Mouse (Mus musculus) thymus, adult 2 months (tissue): ENCODE data around the gene Upk1a.

Experiments used
- CTCF ChIP-seq: fragments of 200-500 bp; IDR thresholded peaks from 2 replicates; pipeline ENCODE4 v1.5.1; 2012; ENCODE audit warnings: mild to moderate bottlenecking, control low read depth, low read length, moderate library complexity, borderline replicate concordance; ENCODE audit not compliant: control insufficient read depth, poor library complexity, insufficient read depth; ENCODE audit errors: extremely low read depth
- POLR2A ChIP-seq: fragments of 200-500 bp; IDR thresholded peaks from 2 replicates; pipeline ENCODE4 v1.6.1; 2012; ENCODE audit warnings: mild to moderate bottlenecking, low read length, control low read depth, moderate library complexity; ENCODE audit not compliant: control insufficient read depth, poor library complexity, insufficient read depth; ENCODE audit errors: extremely low read depth

DNA sequence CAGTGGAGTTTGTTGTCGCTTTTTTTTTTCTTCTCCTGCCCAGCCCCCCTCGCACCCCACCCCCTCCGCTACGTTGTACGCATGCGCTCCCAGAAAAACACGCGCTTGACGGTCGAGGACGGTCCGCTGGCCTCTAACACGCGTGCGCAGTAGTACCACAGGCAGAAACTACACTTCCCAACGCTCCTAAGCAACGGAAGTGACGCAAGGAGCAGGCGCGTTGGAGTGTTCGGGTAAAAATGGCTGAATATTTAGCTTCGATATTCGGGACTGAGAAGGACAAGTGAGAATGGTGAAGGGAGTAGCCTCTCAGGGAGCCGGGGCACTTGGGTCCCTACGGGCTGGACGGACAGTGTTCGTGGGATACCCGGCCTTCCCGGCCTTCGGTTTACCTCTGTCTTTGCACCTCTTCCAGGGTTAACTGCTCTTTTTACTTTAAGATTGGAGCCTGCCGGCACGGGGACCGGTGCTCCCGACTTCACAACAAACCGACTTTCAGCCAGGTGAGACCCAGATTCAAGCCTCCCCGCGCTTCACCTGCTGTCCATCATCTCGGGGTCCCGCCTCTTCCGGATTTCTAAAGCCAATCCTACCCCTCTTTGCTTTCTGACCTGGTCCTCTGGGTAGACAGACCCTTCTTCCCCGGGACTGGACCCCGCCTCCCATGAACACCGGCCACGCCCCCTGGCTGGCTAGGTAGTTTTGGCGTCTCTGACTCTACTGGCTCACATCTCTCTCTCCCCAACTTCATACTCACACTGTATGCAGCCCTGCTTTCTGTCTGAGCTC lies 49.3 kb downstream of the Upk1a start, which contains the start of the genes U2af1l4, Gm49396 and Psenen:
- TF ChIP-seq CTCF, result no peak
- no peak; the same call in 1 of the 2 replicates for TF ChIP-seq POLR2A
